Mouse (Mus musculus) C2C12 (cell line): ENCODE results near the gene Col9a3. TPM values are rescaled to one million over a fixed set of nuclear protein-coding genes. Genes with fewer than 3 reads are reported as not detected.
A peak's percentile ranks its signal among the peaks of the same experiment; 100 is the strongest.

Experiments
- H3K27me3 ChIP-seq: one replicate; pipeline ENCODE4 v1.6.1; 2011; ENCODE audit not compliant: control insufficient read depth, insufficient read depth, insufficient read length
- H3K36me3 ChIP-seq: one replicate; pipeline ENCODE4 v1.6.1; 2011; ENCODE audit not compliant: control insufficient read depth, insufficient read depth
- H3K4me3 ChIP-seq: one replicate; pipeline ENCODE4 v1.5.1; 2011; ENCODE audit warnings: mild to moderate bottlenecking, control low read depth; ENCODE audit not compliant: poor library complexity, insufficient read depth, severe bottlenecking
- H3K79me2 ChIP-seq: one replicate; pipeline ENCODE4 v1.6.1; 2011; ENCODE audit not compliant: control insufficient read depth, insufficient read depth
- H3K79me3 ChIP-seq: one replicate; pipeline ENCODE4 v1.6.1; 2011; ENCODE audit warnings: low read depth, control low read depth
- H3ac ChIP-seq: one replicate; pipeline ENCODE3; 2011; ENCODE audit warnings: low read depth; ENCODE audit not compliant: control insufficient read depth, insufficient read length
- CEBPB ChIP-seq: IDR thresholded peaks from one replicate; pipeline ENCODE4 v1.6.1; 2011; ENCODE audit warnings: low read depth, mild to moderate bottlenecking, control low read depth, moderate library complexity
- CTCF ChIP-seq: IDR thresholded peaks from one replicate; pipeline ENCODE4 v1.5.1; 2011; ENCODE audit not compliant: control insufficient read depth, insufficient read depth, insufficient read length
- FOSL1 ChIP-seq: IDR thresholded peaks from one replicate; pipeline ENCODE4 v1.8.0; 2011; ENCODE audit warnings: mild to moderate bottlenecking, low read length; ENCODE audit not compliant: poor library complexity, insufficient read depth, severe bottlenecking
- MAX ChIP-seq: IDR thresholded peaks from one replicate; pipeline ENCODE4 v1.6.1; 2011; ENCODE audit warnings: mild to moderate bottlenecking, control low read depth
- MYOD1 ChIP-seq: IDR thresholded peaks from one replicate; pipeline ENCODE4 v1.6.1; 2011; ENCODE audit warnings: low read depth; ENCODE audit not compliant: control insufficient read depth, insufficient read length
- MYOG ChIP-seq: IDR thresholded peaks from one replicate; pipeline ENCODE4 v1.6.1; 2011; ENCODE audit not compliant: control insufficient read depth, insufficient read length; ENCODE audit errors: extremely low read depth
- USF1 ChIP-seq: IDR thresholded peaks from one replicate; pipeline ENCODE4 v1.6.1; 2011; ENCODE audit warnings: low read depth, mild to moderate bottlenecking, control low read depth, moderate library complexity
- polyA plus RNA-seq: library from polyadenylated mRNA; unstranded; fragments of >200 nt; fragmentation: generic; extraction: Trizol; gene quantifications from one replicate; pipeline ENCODE4 v1.2.1, GENCODE M21; 2012; ENCODE audit warnings: missing spikeins

The Col9a3 gene
- polyA plus RNA-seq, 1 experiment: 0.21 TPM

DNA sequence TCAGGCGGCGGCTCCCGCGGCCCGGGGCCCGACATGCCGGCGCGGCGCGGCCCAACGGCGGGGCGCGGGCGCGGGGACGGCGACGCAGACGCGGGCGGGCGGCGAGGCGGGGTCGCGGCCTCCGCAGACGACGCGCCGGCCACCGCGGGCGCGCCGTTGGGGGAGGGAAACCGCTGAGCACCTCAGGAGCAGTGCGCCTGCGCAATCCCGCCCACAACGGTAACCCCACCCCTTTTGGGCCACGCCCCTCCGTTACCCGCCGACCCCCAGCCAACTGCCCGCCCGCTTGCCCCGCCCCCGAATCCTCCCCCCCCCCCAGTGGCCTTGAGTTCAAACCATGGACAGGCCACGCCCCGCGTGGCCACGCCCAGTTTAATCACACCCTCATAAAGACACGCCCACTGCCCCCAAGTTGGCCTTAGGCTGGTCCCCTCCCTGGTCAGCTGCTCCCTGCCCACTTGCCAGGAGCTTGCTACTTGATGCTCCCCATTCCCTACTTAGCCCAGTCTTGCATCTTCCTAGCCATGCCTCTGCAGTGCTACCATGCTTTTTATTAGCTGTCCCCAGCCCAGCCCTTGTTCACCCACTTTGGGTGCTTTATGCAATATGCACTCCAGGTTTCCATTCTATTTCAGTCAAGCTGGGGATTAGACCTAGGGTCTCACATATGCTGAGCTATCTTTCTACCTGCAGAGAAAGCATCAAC lies 45.1 kb downstream of the Col9a3 start, which contains the start of gene Tcfl5:
Gene Tcfl5, minus strand, starts transcription at position 154 of the 706 bp plus-strand sequence.
- no peak within 1 kb of the TSS for H3K4me3 ChIP-seq
- H3K79me3 ChIP-seq: no peaks in the 10 kb centered on the region
- peaks cover 22% of the 10 kb centered on the region for H3K27me3 ChIP-seq
- no peak within 1 kb of the TSS for H3ac ChIP-seq
- no peaks in the 10 kb centered on the region for H3K36me3 ChIP-seq
- TF ChIP-seq USF1: no peak
- H3K79me2 ChIP-seq: no peaks in the 10 kb centered on the region

DNA sequence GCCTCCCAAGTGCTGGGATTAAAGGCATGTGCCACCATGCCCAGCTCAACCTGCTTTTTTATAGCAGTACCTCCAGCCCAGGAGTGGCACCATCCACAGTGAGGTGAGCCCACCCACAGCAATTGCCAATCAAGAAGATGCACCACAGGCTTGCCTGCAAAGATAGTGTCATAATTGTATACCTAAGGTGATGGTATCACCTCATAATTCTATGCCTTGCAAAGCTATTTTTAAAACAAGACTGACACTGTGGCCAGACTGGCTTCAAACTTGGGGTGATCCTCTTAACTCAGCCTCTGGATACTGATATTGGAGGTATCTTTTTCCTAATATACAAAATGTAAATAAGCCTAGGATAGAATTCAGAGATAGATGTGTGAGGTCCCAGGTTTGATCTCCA lies 46.0 kb downstream of the Col9a3 start:
- no peaks in the 10 kb centered on the region for H3K36me3 ChIP-seq
- no peak overlapping the region for H3ac ChIP-seq
- no peaks in the 10 kb centered on the region for H3K79me3 ChIP-seq
- TF ChIP-seq CEBPB (no peak), MAX (no peak), MYOG (no peak), USF1 (no peak), FOSL1 (no peak), CTCF (no peak), MYOD1 (no peak)
- no peak overlapping the region for H3K4me3 ChIP-seq
- H3K27me3 ChIP-seq: peaks cover 16% of the 10 kb centered on the region
- no peaks in the 10 kb centered on the region for H3K79me2 ChIP-seq

DNA sequence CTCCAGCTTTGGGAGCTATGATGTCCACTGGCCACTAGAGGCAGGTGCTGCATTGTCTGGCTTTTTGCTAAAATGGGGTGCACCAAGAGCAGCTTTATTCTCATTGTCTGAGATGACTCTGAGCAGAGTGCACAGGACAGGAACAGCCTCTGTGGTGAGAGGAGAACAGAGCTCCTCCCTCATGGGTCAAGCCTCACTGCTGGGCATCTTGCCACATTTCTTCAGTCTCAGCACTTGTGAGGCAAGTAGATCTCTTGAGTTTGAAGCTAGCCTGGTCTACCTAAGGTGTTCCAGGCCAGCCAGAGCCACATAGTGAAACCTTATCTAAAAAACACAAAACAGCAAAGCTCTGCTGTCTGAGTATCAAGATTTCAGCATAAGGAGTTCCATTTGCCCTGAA lies 49.3 kb downstream of the Col9a3 start:
- Histone ChIP-seq H3K79me2 (no peaks in the 10 kb centered on the region), H3ac (no peak overlapping the region), H3K4me3 (no peak overlapping the region), H3K79me3 (no peaks in the 10 kb centered on the region), H3K27me3 (peaks cover 4% of the 10 kb centered on the region), H3K36me3 (no peaks in the 10 kb centered on the region)
- TF ChIP-seq MAX: no peak
- no peak for TF ChIP-seq CEBPB
- no peak for TF ChIP-seq MYOG
- no peak for TF ChIP-seq USF1
- no peak for TF ChIP-seq CTCF
- TF ChIP-seq MYOD1: no peak
- no peak for TF ChIP-seq FOSL1

DNA sequence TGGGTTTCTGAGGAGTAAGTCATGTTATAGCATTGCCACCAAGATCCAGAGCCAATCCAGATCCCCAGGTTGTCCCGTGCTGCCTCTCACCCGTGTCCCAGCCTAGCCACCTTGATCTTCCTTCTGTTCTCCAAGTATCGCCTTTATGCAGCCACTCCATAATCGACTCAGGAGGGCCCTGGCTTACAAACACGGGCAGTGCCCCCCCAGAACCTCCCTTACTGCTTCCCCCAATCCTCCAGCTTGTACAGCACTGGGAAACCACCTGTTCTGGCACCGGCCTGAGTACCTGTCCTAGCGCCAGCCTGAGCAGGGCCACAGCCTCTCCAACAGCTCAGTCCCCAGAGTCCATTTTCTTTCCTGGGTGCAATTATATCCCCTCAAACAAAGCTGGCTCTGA lies 57.1 kb downstream of the Col9a3 start:
- no peaks in the 10 kb centered on the region for H3K36me3 ChIP-seq
- H3ac ChIP-seq: no peak overlapping the region
- peaks cover 4% of the 10 kb centered on the region for H3K27me3 ChIP-seq
- no peaks in the 10 kb centered on the region for H3K79me3 ChIP-seq
- H3K4me3 ChIP-seq: no peak overlapping the region
- H3K79me2 ChIP-seq: no peaks in the 10 kb centered on the region
- TF ChIP-seq MYOG: no peak

DNA sequence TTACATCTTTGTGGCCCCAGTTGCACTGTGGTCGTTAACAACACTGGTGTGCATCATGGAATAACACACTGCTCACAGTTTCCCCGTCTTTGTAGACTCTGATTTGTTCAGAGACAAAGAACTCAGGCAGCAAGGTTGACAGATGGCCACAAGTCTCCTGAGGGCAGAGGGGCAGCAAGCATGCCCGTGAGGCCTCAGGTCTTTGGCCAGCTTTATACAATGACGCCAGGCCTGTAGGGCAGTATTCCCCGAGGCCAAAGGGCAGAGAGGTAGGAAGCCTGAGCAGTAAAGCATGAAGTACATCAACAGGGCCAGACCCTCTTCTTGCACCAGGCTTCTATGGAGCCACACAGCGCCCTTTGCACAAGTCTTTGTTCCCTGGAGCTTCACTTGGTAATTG lies 57.6 kb downstream of the Col9a3 start:
- Histone ChIP-seq H3K79me2 (no peaks in the 10 kb centered on the region), H3K36me3 (no peaks in the 10 kb centered on the region), H3K4me3 (no peak overlapping the region), H3K79me3 (no peaks in the 10 kb centered on the region), H3ac (no peak overlapping the region), H3K27me3 (peaks cover 4% of the 10 kb centered on the region)
- no peak for TF ChIP-seq CEBPB
- TF ChIP-seq CTCF: no peak
- no peak for TF ChIP-seq USF1
- no peak for TF ChIP-seq MYOD1
- TF ChIP-seq MAX: no peak
- TF ChIP-seq FOSL1: no peak
- no peak for TF ChIP-seq MYOG

DNA sequence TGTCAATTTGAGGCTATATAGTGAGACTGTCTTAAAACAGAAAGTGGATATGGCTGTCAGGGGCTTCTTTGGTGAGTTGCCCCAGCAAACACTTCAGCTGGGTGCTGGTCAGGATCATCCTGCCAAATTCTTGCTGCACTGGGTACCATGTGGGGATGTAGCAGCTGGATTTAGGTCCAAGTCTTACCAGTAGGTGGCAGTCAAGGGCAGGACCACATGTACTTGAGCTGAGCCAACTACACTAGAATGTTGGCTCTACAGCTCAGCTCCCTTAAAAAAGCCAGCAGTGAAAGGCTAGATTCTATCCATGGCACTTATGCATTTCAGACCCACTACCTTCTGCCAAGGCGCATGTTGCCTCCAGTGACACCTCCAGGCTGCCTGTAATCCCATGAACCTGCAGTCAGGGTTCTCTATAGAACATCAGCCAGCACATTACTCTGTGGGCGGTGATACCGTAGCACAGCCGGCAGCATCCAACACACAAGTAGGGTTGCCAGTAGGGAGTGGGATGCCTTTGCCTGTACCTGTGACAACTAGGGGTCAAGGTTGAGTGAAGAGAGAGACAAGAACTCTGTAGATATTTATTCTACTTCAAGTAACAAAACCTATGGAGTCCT lies 59.9 kb downstream of the Col9a3 start:
- Histone ChIP-seq H3K79me2 (no peaks in the 10 kb centered on the region), H3K27me3 (peaks cover 4% of the 10 kb centered on the region), H3K36me3 (peaks cover 14% of the 10 kb centered on the region), H3ac (no peak overlapping the region), H3K79me3 (no peaks in the 10 kb centered on the region), H3K4me3 (no peak overlapping the region)
- peak; percentile 73 for TF ChIP-seq CTCF
- TF ChIP-seq MYOG: no peak
- no peak for TF ChIP-seq CEBPB
- TF ChIP-seq MYOD1: no peak
- TF ChIP-seq FOSL1: no peak
- TF ChIP-seq MAX: peak; percentile 41
- TF ChIP-seq USF1: no peak
